Mouse (Mus musculus) limb, embryonic 15.5 days (tissue): ENCODE measurements at regions not wholly inside any gene's neighbourhood (a gene's known extent, or its start where the extent isn't known, plus 50 kb on each side); places are given as distances from the start of the nearest gene placed in this dataset.
A peak's percentile ranks its signal among the peaks of the same experiment; 100 is the strongest.

ENCODE experiments used
- ATAC-seq: fragments of 200-750 bp; cut with Nextera tagmentation; 2 replicates; pipeline ENCODE4 v1.8.0; 2017; ENCODE audit warnings: low read depth, moderate TSS enrichment; ENCODE audit not compliant: insufficient number of reproducible peaks, low FRiP score, low TSS enrichment
- H3K27ac ChIP-seq: fragments of 300-500 bp; sonication (generic); 2 replicates; pipeline ENCODE4 v1.5.1; 2015; ENCODE audit warnings: moderate library complexity, mild to moderate bottlenecking, inconsistent platforms
- H3K27me3 ChIP-seq: fragments of 300-500 bp; sonication (generic); 2 replicates; pipeline ENCODE4 v1.6.1; 2015; ENCODE audit warnings: inconsistent platforms
- H3K36me3 ChIP-seq: fragments of 300-500 bp; sonication (generic); 2 replicates; pipeline ENCODE4 v1.6.1; 2015; ENCODE audit warnings: inconsistent platforms
- H3K4me1 ChIP-seq: fragments of 300-500 bp; sonication (generic); 2 replicates; pipeline ENCODE4 v1.6.1; 2015; ENCODE audit warnings: inconsistent platforms
- H3K4me2 ChIP-seq: fragments of 300-500 bp; sonication (generic); 2 replicates; pipeline ENCODE4 v1.6.1; 2015; ENCODE audit warnings: mild to moderate bottlenecking, inconsistent platforms
- H3K4me3 ChIP-seq: fragments of 300-500 bp; sonication (generic); 2 replicates; pipeline ENCODE4 v1.5.1; 2015; ENCODE audit warnings: mild to moderate bottlenecking, inconsistent platforms
- H3K9ac ChIP-seq: fragments of 300-500 bp; sonication (generic); 2 replicates; pipeline ENCODE4 v1.6.1; 2015; ENCODE audit warnings: inconsistent platforms
- H3K9me3 ChIP-seq: fragments of 300-500 bp; sonication (generic); 2 replicates; pipeline ENCODE4 v1.6.1; 2016; ENCODE audit warnings: inconsistent platforms
- WGBS: fragments of 180-500 bp; shearing (Covaris S2); methylation state at CpG from one replicate; pipeline ENCODE4 v1.1.7; 2015; 5-methylcytosine and 5-hydroxymethylcytosine counted together

DNA sequence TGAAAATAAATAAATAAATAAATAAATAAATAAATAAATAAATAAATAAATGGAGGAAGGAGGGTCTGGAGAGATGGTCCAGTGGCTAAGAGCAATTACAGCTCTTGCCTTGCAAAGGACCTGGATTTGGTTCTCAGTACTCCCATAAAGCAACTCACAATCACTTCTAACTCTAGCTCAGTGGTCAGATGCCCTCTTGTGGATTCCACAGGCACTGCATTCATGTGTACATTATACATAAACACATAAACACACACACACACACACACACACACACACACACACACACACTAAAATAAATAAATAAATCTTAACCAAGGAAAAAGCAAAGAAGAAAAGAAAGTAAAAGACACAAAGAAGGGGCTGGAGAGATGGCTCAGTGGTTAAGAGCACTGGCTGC is 74.2 kb upstream of the Dhx40 start:
- no peaks in the 10 kb centered on the region for H3K36me3 ChIP-seq
- H3K27ac ChIP-seq = no peak overlapping the region
- H3K4me2 ChIP-seq = no peak overlapping the region
- no peaks in the 10 kb centered on the region for H3K4me1 ChIP-seq
- H3K4me3 ChIP-seq = no peak overlapping the region
- no peak overlapping the region for H3K9ac ChIP-seq
- H3K27me3 ChIP-seq = no peaks in the 10 kb centered on the region
- no peaks in the 10 kb centered on the region for H3K9me3 ChIP-seq
- no peak for ATAC-seq

DNA sequence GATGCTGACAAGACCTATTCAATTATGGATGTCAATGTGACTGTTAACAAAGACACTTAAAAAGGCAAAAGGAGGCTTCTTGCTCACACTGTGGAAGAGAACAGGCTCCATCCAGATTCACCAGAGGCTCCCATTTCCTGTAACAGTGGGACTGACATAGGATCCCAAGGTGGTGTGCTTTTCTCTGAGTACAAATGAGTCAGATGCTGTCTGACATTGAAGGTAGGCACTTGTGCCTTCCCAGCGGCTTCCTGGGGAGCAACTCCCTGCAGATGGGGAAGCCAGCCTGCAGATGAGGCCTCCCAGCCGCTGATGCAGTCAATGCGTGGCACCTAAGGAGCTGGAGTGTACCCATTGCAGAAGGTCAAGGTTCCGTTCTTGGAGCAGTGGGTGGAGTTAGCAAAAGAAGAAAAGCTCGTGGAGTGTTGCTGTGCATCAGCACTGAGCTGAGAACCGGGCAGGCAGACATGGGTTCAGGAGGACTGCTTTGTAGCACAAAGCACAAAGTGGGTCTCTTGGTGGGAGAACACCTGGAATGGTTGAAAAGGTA is 71.9 kb upstream of the Dhx40 start:
- no peaks in the 10 kb centered on the region for H3K9me3 ChIP-seq
- H3K27me3 ChIP-seq = no peaks in the 10 kb centered on the region
- no peak overlapping the region for H3K27ac ChIP-seq
- no peaks in the 10 kb centered on the region for H3K4me1 ChIP-seq
- no peak overlapping the region for H3K9ac ChIP-seq
- H3K4me2 ChIP-seq = no peak overlapping the region
- 53% methylated on average over 6 of the region's 6 CpGs for WGBS
- ATAC-seq = no peak
- no peak overlapping the region for H3K4me3 ChIP-seq
- H3K36me3 ChIP-seq = no peaks in the 10 kb centered on the region

- Histone ChIP-seq H3K27ac (no peak overlapping the region), H3K9ac (no peak overlapping the region), H3K4me3 (no peak overlapping the region), H3K4me1 (0 out of 2 replicates have a peak, but pooled peaks cover 1% of the 10 kb centered on the region), H3K9me3 (no peaks in the 10 kb centered on the region), H3K27me3 (no peaks in the 10 kb centered on the region), H3K4me2 (no peak overlapping the region), H3K36me3 (no peaks in the 10 kb centered on the region)
- no peak for ATAC-seq
- WGBS = 84% methylated on average over 11 of the region's 11 CpGs
Measured at GRCm38 (mm10) chr11:86878327-86879065, 71.0 kb upstream of the Dhx40 start.

GRCm38 (mm10) chr11:86876509-86876908 is 69.0 kb upstream of the Dhx40 start:
- H3K4me3 ChIP-seq = no peak overlapping the region
- 65% methylated on average over 8 of the region's 8 CpGs for WGBS
- H3K9me3 ChIP-seq = no peaks in the 10 kb centered on the region
- H3K4me2 ChIP-seq = no peak overlapping the region
- H3K27me3 ChIP-seq = no peaks in the 10 kb centered on the region
- 0 out of 2 replicates have a peak, but pooled peaks cover 4% of the 10 kb centered on the region for H3K4me1 ChIP-seq
- no peak overlapping the region for H3K9ac ChIP-seq
- no peak overlapping the region for H3K27ac ChIP-seq
- no peaks in the 10 kb centered on the region for H3K36me3 ChIP-seq
- no peak for ATAC-seq

DNA sequence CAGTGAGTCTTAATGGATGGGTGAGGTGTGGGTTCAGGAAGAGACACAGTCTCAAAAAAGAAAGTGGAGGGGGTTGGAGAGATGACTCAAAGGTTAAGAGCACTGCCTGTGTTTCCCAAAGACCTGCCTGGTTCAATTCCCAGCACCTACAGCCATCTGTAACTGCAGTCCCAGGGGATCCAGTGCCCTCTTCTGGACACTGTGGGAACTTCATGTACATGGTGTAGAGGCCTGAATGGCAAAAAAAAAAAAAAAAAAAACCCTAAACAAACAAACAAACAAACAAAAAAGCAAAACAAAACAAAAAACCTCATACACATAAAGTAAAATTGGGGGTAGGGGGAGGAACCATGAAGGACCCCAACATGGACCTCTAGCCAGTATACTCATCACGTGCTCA is 68.2 kb upstream of the Dhx40 start:
- Histone ChIP-seq H3K9me3 (no peaks in the 10 kb centered on the region), H3K27ac (no peak overlapping the region), H3K27me3 (no peaks in the 10 kb centered on the region), H3K4me2 (no peak overlapping the region), H3K9ac (no peak overlapping the region), H3K4me1 (0 out of 2 replicates have a peak, but pooled peaks cover 4% of the 10 kb centered on the region), H3K36me3 (no peaks in the 10 kb centered on the region), H3K4me3 (no peak overlapping the region)
- ATAC-seq = no peak
- 90% methylated on average over 1 of the region's 1 CpGs for WGBS

DNA sequence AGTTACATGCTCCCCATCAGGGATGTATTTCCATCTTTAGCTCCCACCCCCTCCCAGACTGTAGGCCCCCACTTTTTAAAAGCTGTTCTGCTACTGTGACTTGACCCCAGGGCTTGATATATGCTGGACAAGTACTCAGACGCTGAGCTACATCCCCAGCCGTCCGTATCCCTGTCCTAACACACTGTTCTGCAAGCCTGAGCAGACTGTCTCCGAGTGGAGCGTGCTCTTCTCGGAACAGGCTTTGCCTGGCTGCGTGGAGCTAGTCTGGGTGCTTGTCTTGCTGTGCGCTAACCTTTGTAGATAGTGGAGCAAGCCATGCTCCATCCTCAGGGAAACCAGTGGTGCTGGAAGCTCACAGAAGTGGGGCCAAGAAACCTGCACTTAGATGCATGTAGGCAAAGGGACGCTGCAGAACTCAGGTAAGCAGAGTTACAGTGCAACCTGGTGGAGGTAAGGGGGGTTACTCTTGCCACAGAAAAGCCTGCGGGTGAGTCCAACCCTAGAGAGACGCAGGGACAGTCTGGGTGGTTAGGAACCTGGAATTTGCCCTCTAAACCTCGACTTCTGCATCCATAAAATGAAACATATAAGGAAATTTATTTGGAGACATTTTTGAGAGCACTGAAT is 67.2 kb upstream of the Dhx40 start:
- H3K36me3 ChIP-seq = no peaks in the 10 kb centered on the region
- no peaks in the 10 kb centered on the region for H3K9me3 ChIP-seq
- H3K9ac ChIP-seq = no peak overlapping the region
- no peak overlapping the region for H3K27ac ChIP-seq
- peaks cover 8% of the 10 kb centered on the region; the same call in 1 of the 2 replicates for H3K4me1 ChIP-seq
- H3K27me3 ChIP-seq = no peaks in the 10 kb centered on the region
- WGBS = 57% methylated on average over 12 of the region's 12 CpGs
- ATAC-seq = no peak
- H3K4me3 ChIP-seq = no peak overlapping the region
- H3K4me2 ChIP-seq = no peak overlapping the region

DNA sequence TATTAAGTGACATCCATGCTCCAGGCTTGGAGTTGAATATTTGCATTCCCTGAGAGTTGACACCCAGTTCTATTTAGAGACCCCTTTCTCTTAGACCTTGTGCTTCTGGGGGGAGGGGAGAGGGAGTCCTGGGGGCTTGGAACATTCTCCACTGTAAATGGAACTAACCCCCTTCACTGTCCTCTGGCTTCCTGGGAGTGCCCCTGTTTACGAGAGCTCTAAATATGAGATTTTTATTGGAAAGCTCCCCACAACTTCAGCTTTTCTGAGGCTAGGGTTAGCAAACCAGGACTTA is 65.8 kb upstream of the Dhx40 start:
- Histone ChIP-seq H3K4me2 (no peak overlapping the region), H3K9me3 (no peaks in the 10 kb centered on the region), H3K27ac (no peak overlapping the region), H3K4me3 (no peak overlapping the region), H3K4me1 (peaks cover 8% of the 10 kb centered on the region; the same call in 1 of the 2 replicates), H3K36me3 (no peaks in the 10 kb centered on the region), H3K9ac (no peak overlapping the region), H3K27me3 (no peaks in the 10 kb centered on the region)
- no peak for ATAC-seq
- 38% methylated on average over 1 of the region's 1 CpGs for WGBS

DNA sequence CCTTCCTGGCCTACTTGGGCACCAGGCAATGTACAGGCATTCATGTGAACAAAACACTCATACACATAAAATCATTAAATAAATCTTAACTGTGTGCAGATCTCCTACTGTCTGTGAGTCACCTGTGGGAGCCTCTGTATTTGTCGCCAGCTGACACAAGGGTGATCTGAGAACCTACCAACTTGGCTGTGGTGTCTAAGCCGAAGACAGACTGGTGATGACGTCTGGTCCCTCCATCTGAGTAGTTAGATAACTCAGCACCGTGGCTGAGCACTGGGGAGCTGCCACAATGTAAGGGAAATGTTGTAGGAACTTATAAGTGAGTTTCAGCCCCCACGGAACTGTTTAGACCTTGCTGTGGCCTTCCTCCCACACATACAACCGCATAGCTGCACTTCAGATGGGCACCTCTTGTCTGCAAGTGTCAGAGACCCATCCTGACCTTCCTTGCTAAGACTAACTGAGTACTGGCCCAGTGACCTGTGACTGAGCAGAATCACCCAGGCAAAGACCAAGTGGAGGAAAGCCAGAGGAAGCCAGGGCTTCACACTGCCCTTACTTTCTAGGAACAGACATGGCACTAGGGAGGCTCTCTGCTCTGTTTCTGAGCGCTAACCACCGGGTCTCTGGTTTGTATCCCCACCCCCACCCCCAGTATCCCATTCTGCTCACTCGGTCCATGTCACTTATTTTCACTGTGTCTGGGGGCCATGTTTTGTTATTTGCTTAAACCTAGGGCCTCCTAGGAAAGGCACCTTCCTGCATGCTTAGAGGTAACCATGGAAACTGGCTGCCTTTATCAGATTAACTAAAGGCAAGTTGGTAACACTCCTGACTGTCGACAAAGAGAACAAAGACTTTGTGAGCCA is 65.2 kb upstream of the Dhx40 start:
- WGBS = 66% methylated on average over 10 of the region's 10 CpGs
- no peaks in the 10 kb centered on the region for H3K27me3 ChIP-seq
- no peak for ATAC-seq
- no peaks in the 10 kb centered on the region for H3K9me3 ChIP-seq
- H3K4me2 ChIP-seq = no peak overlapping the region
- no peak overlapping the region for H3K9ac ChIP-seq
- peaks cover 11% of the 10 kb centered on the region; the same call in 1 of the 2 replicates for H3K4me1 ChIP-seq
- H3K27ac ChIP-seq = no peak overlapping the region
- H3K36me3 ChIP-seq = no peaks in the 10 kb centered on the region
- no peak overlapping the region for H3K4me3 ChIP-seq

- Histone ChIP-seq H3K9me3 (no peaks in the 10 kb centered on the region), H3K27me3 (no peaks in the 10 kb centered on the region), H3K4me2 (no peak overlapping the region), H3K4me3 (no peak overlapping the region), H3K36me3 (no peaks in the 10 kb centered on the region), H3K27ac (no peak overlapping the region), H3K4me1 (peaks cover 17% of the 10 kb centered on the region), H3K9ac (no peak overlapping the region)
- no peak for ATAC-seq
- WGBS = 55% methylated on average over 4 of the region's 4 CpGs
Measured at GRCm38 (mm10) chr11:86871782-86872181, 64.2 kb upstream of the Dhx40 start.

GRCm38 (mm10) chr11:86870486-86871165 is 63.1 kb upstream of the Dhx40 start:
- Histone ChIP-seq H3K27me3 (no peaks in the 10 kb centered on the region), H3K36me3 (no peaks in the 10 kb centered on the region), H3K4me2 (no peak overlapping the region), H3K4me3 (no peak overlapping the region), H3K9ac (no peak overlapping the region), H3K9me3 (no peaks in the 10 kb centered on the region), H3K4me1 (peaks cover 17% of the 10 kb centered on the region), H3K27ac (peak overlapping the region; percentile 38; the same call in 1 of the 2 replicates)
- WGBS = 41% methylated on average over 9 of the region's 9 CpGs
- no peak for ATAC-seq

DNA sequence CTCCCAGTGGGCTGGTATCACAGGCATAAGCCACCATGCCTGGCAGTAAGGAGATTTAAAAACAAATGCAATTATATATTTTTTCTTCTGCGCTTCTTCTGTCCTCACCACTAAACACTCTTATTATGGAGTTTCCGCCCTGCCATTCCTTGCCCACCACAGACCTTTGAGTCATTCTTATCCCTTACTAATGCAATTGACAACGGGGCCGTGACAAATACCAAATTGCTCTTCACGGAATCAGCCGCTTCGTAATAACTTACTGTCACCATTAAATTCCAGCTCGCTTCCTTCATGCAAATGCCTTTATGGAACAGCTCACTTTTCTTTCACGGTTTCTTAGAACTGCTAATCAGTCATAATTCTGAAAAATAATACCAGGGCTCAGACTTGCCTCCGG is 59.4 kb upstream of the Dhx40 start:
- ATAC-seq = no peak
- Histone ChIP-seq H3K9ac (no peak overlapping the region), H3K9me3 (no peaks in the 10 kb centered on the region), H3K36me3 (no peaks in the 10 kb centered on the region), H3K4me2 (no peak overlapping the region), H3K27ac (no peak overlapping the region), H3K4me1 (peaks cover 13% of the 10 kb centered on the region), H3K4me3 (no peak overlapping the region), H3K27me3 (no peaks in the 10 kb centered on the region)
- 57% methylated on average over 10 of the region's 10 CpGs for WGBS
